Mouse (Mus musculus) MEL (cell line): ENCODE results near the gene Arid1b. TPM values are rescaled to one million over a fixed set of nuclear protein-coding genes. Genes with fewer than 3 reads are reported as not detected.

Source experiments
- DNase-seq: peaks from one replicate; pipeline ENCODE4 v3.0.0; 2011; ENCODE audit warnings: low read depth, low spot score
- H3K27ac ChIP-seq: 2 replicates; pipeline ENCODE4 v1.5.1; 2012; ENCODE audit warnings: low read depth, mild to moderate bottlenecking, control low read depth, low read length, moderate library complexity; ENCODE audit not compliant: control insufficient read depth
- H3K27me3 ChIP-seq, 2 experiments: fragments of 150-350 bp in 1 of 2; sonication (generic) in 1 of 2; 2 replicates each; pipeline ENCODE4 v1.6.1; 2012; ENCODE audit warnings: low read length in 2 of 2, mild to moderate bottlenecking in 2 of 2, improper control_type of control experiment in 1 of 2, moderate library complexity in 1 of 2; ENCODE audit not compliant: insufficient read depth in 2 of 2, control insufficient read depth in 1 of 2
- H3K36me3 ChIP-seq, 2 experiments: 2 replicates each; pipeline ENCODE4 v1.6.1; 2012 to 2014; ENCODE audit warnings: low read length in 2 of 2, improper control_type of control experiment in 1 of 2, inconsistent platforms in 1 of 2, mild to moderate bottlenecking in 1 of 2; ENCODE audit not compliant: insufficient read depth in 2 of 2, control insufficient read depth in 1 of 2
- H3K4me1 ChIP-seq, 2 experiments: fragments of 150-350 bp in 1 of 2; sonication (generic) in 1 of 2; 2 replicates each; pipeline ENCODE4 v1.6.1; 2012; ENCODE audit warnings: low read length in 2 of 2, improper control_type of control experiment in 1 of 2, mild to moderate bottlenecking in 1 of 2; ENCODE audit not compliant: insufficient read depth in 2 of 2, control insufficient read depth in 1 of 2
- H3K4me3 ChIP-seq, 2 experiments: fragments of 150-350 bp in 1 of 2; sonication (generic) in 1 of 2; 2 replicates each; pipeline ENCODE4 v1.5.1; 2012; ENCODE audit warnings: low read depth in 2 of 2, low read length in 2 of 2, mild to moderate bottlenecking in 2 of 2, moderate library complexity in 2 of 2, control low read depth in 1 of 2, improper control_type of control experiment in 1 of 2; ENCODE audit not compliant: control insufficient read depth in 1 of 2, insufficient read depth in 1 of 2
- H3K79me2 ChIP-seq: 2 replicates; pipeline ENCODE4 v1.6.1; 2012; ENCODE audit warnings: mild to moderate bottlenecking, low read length, moderate library complexity; ENCODE audit not compliant: control insufficient read depth, poor library complexity, insufficient read depth
- H3K9ac ChIP-seq: 2 replicates; pipeline ENCODE4 v1.6.1; 2012; ENCODE audit warnings: low read depth, mild to moderate bottlenecking, control low read depth, low read length, moderate library complexity; ENCODE audit not compliant: control insufficient read depth, poor library complexity, severe bottlenecking
- H3K9me3 ChIP-seq: fragments of 150-350 bp; sonication (generic); replicated peaks from 2 replicates; pipeline ENCODE4 v1.6.1; 2012; ENCODE audit warnings: mild to moderate bottlenecking, low read length, improper control_type of control experiment, moderate library complexity; ENCODE audit not compliant: insufficient read depth
- BHLHE40 ChIP-seq: IDR thresholded peaks from 2 replicates; pipeline ENCODE4 v1.6.1; 2012; ENCODE audit warnings: low read depth, mild to moderate bottlenecking, inconsistent platforms, low read length, improper control_type of control experiment, borderline replicate concordance
- CHD1 ChIP-seq: IDR thresholded peaks from 2 replicates; pipeline ENCODE4 v1.6.1; 2012; ENCODE audit warnings: low read depth, mild to moderate bottlenecking, inconsistent platforms, low read length, improper control_type of control experiment
- CHD2 ChIP-seq: IDR thresholded peaks from 2 replicates; pipeline ENCODE4 v1.6.1; 2011; ENCODE audit warnings: low read length, improper control_type of control experiment
- E2F4 ChIP-seq: IDR thresholded peaks from 2 replicates; pipeline ENCODE4 v1.6.1; 2011; ENCODE audit warnings: low read depth, low read length, improper control_type of control experiment, borderline replicate concordance
- ELF1 ChIP-seq: IDR thresholded peaks from 2 replicates; pipeline ENCODE4 v1.6.1; 2014; ENCODE audit warnings: low read depth, mild to moderate bottlenecking, inconsistent platforms, low read length, improper control_type of control experiment, moderate library complexity
- EP300 ChIP-seq, 2 experiments: IDR thresholded peaks; 2 replicates each; pipeline ENCODE4 v1.6.1; 2011; ENCODE audit warnings: improper control_type of control experiment in 2 of 2, low read length in 2 of 2, low read depth in 1 of 2, mild to moderate bottlenecking in 1 of 2
- ETS1 ChIP-seq: IDR thresholded peaks from 2 replicates; pipeline ENCODE4 v1.6.1; 2012; ENCODE audit warnings: low read depth, mild to moderate bottlenecking, inconsistent platforms, low read length, improper control_type of control experiment, moderate library complexity
- HCFC1 ChIP-seq: IDR thresholded peaks from 2 replicates; pipeline ENCODE4 v1.6.1; 2012; ENCODE audit warnings: low read depth, mild to moderate bottlenecking, inconsistent platforms, low read length, improper control_type of control experiment, moderate library complexity
- KAT2A ChIP-seq: conservative IDR thresholded peaks from 2 replicates; pipeline ENCODE4 v1.6.1; 2012; ENCODE audit warnings: low read depth, low read length, improper control_type of control experiment, inconsistent platforms
- MXI1 ChIP-seq: IDR thresholded peaks from 2 replicates; pipeline ENCODE4 v1.6.1; 2011; ENCODE audit warnings: mild to moderate bottlenecking, low read depth, low read length, improper control_type of control experiment
- MYB ChIP-seq: IDR thresholded peaks from 2 replicates; pipeline ENCODE4 v1.6.1; 2011; ENCODE audit warnings: mild to moderate bottlenecking, low read depth, low read length, improper control_type of control experiment
- NELFE ChIP-seq: IDR thresholded peaks from 2 replicates; pipeline ENCODE4 v1.6.1; 2011; ENCODE audit warnings: low read depth, low read length, improper control_type of control experiment
- POLR2AphosphoS2 ChIP-seq: IDR thresholded peaks from 2 replicates; pipeline ENCODE4 v1.6.1; 2011; ENCODE audit warnings: low read length, improper control_type of control experiment
- RAD21 ChIP-seq: IDR thresholded peaks from 2 replicates; pipeline ENCODE4 v1.6.1; 2011; ENCODE audit warnings: mild to moderate bottlenecking, low read depth, low read length, improper control_type of control experiment
- TCF12 ChIP-seq: IDR thresholded peaks from 2 replicates; pipeline ENCODE4 v1.6.1; 2014; ENCODE audit warnings: low read depth, mild to moderate bottlenecking, inconsistent platforms, low read length, improper control_type of control experiment, moderate library complexity
- ZC3H11A ChIP-seq: IDR thresholded peaks from 2 replicates; pipeline ENCODE4 v1.6.1; 2012; ENCODE audit warnings: low read depth, mild to moderate bottlenecking, inconsistent platforms, low read length, improper control_type of control experiment
- ZNF384 ChIP-seq: IDR thresholded peaks from 2 replicates; pipeline ENCODE4 v1.6.1; 2012; ENCODE audit warnings: low read depth, mild to moderate bottlenecking, inconsistent platforms, low read length, improper control_type of control experiment
- polyA plus RNA-seq, 2 experiments: library from polyadenylated mRNA; stranded (reverse) in 1 of 2; unstranded in 1 of 2; fragments of >175 nt in 1 of 2; fragments of >200 nt in 1 of 2; gene quantifications; 2 replicates each; pipeline versions ENCODE4 v1.2.1 to v1.2.4; 2012; ENCODE audit warnings: low replicate concordance in 2 of 2, low read depth in 1 of 2; ENCODE audit not compliant: insufficient read length in 2 of 2, insufficient read depth in 1 of 2, missing spikeins in 1 of 2
- total RNA-seq: library from RNA; depleted of rRNA; stranded (reverse); fragments of 300-350 nt; gene quantifications from 2 replicates; pipeline ENCODE4 v1.2.3, GENCODE M21; 2012

Gene Arid1b
- total and polyA plus RNA-seq, 3 experiments, result 13.4 to 17.4 TPM; not detected in 1

DNA sequence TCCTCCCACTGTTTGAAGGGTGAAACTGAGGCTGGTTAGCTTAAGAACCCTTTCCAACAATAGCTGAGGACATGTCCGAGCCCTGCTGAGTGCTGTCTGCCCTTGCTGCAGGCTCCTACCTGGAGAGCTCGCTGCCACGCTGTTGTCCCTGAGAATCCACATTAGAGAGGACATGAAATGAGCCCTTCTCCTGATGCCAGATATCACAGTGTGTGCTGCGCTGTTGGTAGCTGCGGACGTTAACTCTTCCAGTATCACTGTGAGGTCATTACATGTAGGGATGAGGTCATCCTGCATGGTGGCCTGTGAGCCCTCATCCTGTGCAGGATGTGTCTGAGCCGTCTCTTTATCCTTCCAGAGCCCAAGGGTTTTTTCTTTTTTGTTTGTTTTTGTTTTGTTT, 235.9 kb downstream of the Arid1b start:
- Histone ChIP-seq H3K27ac (no peak overlapping the region), H3K9ac (no peak overlapping the region), H3K4me1 (peaks cover 11 to 15% of the 10 kb centered on the region in 2 experiments), H3K4me3 (no peak overlapping the region), H3K79me2 (peaks cover 1% of the 10 kb centered on the region; the same call in 1 of the 2 replicates), H3K9me3 (no peaks in the 10 kb centered on the region), H3K36me3 (peaks cover 0 to 13% of the 10 kb centered on the region in 2 experiments; a peak in 3 of 4 replicates), H3K27me3 (no peaks in the 10 kb centered on the region)
- DNase-seq, result no peak
- TF ChIP-seq NELFE, result no peak
- TF ChIP-seq MXI1, result no peak
- TF ChIP-seq CHD1, result no peak
- no peak for TF ChIP-seq HCFC1
- no peak for TF ChIP-seq POLR2AphosphoS2
- no peak for TF ChIP-seq EP300 (IDR thresholded peaks at IDR 0.05; ENCODE audit: low read depth in 1 of 2, low read length in 2 of 2)

DNA sequence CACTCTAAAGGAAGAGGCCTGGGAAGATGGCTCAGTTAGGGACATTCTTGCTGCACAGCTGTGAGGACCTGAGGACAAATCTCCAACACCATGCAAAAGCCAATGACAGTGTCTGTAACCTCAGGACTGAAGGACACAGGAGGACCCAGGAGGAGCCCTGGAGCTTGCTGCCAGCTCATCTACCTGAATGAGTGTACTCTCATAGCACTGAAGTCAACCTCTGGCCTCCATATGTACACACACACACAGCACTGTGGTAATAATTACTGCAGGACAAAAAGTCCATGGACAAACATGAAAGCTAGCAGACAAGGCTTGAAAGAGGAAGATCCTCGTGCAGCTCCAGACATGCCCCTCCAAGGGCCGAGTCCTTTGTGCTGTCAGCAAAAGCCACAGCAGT, 238.0 kb downstream of the Arid1b start:
- Histone ChIP-seq H3K27me3 (no peaks in the 10 kb centered on the region), H3K27ac (no peak overlapping the region), H3K4me3 (no peak overlapping the region), H3K79me2 (no peaks in the 10 kb centered on the region), H3K4me1 (no peaks in the 10 kb centered on the region), H3K36me3 (no peaks in the 10 kb centered on the region; a peak in 1 of 4 replicates), H3K9me3 (no peaks in the 10 kb centered on the region), H3K9ac (no peak overlapping the region)
- TF ChIP-seq ELF1 (no peak), E2F4 (no peak), ZC3H11A (no peak), TCF12 (no peak), NELFE (no peak), EP300 (IDR thresholded peaks at IDR 0.05; ENCODE audit: low read depth in 1 of 2, low read length in 2 of 2) (no peak), KAT2A (no peak), CHD2 (no peak), RAD21 (no peak), BHLHE40 (no peak), POLR2AphosphoS2 (no peak), ETS1 (no peak), MYB (no peak), ZNF384 (no peak)
- no peak for DNase-seq
